Mouse (Mus musculus): ENCODE measurements at regions not wholly inside any gene's neighbourhood (a gene's known extent, or its start where the extent isn't known, plus 50 kb on each side); places are given as distances from the start of the nearest gene placed in this dataset.
A peak's percentile ranks its signal among the peaks of the same experiment; 100 is the strongest.

DNA sequence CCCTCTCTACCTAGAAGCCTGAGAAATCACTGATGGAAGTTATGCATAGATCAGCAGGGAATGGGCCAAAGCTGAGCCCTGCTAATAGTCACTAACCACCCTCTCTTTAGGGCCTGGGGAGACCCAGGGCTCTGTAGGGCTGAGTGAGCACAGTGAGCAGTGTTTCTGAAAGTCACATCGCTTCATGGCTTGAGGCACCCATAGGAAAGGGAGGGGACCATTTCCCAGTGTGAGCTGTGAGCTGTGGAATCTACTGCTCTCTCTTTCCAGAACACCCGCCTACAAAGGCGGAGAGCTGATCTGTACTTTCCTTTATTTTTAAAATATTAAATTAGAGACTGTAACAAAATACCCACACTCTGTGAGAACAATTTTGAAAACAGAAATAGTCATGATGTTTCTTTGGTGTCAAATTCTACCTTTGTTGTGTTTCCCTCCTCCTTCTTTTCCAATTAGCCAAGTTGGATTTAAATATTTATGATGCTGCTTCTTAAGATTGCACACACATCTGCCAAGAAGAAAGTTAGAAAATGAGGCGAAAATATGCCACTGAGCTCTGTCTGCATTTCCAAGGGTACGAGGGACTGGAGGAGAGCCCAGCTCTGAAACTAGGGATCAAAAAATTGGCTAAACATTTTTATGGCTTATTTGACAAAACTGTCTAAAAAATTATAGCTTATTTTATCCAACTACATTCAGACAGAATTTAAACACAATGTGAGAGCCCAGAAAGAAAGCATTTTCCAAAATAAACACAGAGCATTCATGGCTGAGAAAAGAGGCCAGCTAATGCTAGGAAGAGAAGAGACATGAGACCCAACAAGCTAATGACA is 111.7 kb upstream of the Tmtc1 start:
- Histone ChIP-seq H3K9ac (no peak overlapping the region), H3K4me2 (replicated peaks) (no peak overlapping the region), H3K4me1 (replicated peaks) (0 out of 2 replicates have a peak, but pooled peaks cover 5% of the 10 kb centered on the region), H3K27me3 (replicated peaks) (no peaks in the 10 kb centered on the region), H3K4me3 (replicated peaks) (no peak overlapping the region), H3K36me3 (no peaks in the 10 kb centered on the region), H3K9me3 (no peaks in the 10 kb centered on the region), H3K27ac (peak overlapping the region; percentile 76)
- WGBS, result 53% methylated on average over 5 of the region's 5 CpGs
- peak; percentile 43; the same call in 1 of the 2 replicates for ATAC-seq

DNA sequence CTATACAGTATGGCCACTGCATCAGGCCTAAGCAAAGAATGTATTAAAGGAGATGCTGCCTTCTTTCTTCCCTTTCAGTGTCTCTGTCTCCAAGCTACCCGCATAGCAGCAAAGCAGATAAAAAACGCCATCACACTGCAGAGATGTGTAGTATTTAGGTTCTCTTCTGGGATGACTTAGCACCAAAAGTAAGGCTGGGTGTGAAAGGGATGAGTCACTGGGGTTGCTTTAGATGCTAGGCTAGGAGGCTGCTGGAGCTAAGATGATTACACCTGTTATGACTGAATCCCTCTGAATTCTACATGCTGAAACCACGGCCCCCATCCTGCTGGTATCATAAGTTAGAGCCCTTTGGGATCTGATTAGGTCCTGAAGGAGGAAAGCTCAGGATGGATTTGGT is 110.3 kb upstream of the Tmtc1 start:
- Histone ChIP-seq H3K27me3 (replicated peaks) (no peaks in the 10 kb centered on the region), H3K4me2 (replicated peaks) (no peak overlapping the region), H3K36me3 (no peaks in the 10 kb centered on the region), H3K4me3 (replicated peaks) (no peak overlapping the region), H3K9ac (no peak overlapping the region), H3K27ac (no peak overlapping the region), H3K9me3 (no peaks in the 10 kb centered on the region), H3K4me1 (replicated peaks) (0 out of 2 replicates have a peak, but pooled peaks cover 5% of the 10 kb centered on the region)
- ATAC-seq, result no peak
- 92% methylated on average over 3 of the region's 3 CpGs for WGBS

DNA sequence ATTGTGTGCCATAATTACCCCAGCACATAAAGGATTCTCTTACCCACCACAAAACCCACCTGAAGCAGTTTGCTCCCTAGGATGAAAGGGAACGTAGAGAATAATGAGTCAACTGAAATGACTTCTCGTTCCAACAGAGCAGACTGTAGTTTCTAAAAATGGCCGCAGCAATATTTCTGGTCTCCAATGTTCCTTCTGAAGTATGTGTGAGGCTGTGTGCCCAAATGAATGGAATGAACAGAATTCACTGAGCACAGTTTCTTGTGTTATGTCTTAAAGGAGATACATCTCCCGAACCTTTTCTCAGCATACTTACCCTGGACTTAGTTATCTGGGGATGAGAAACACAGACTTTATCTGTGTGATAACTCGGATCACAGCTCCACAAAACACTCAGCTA is 109.4 kb upstream of the Tmtc1 start:
- Histone ChIP-seq H3K36me3 (no peaks in the 10 kb centered on the region), H3K9me3 (no peaks in the 10 kb centered on the region), H3K27ac (no peak overlapping the region), H3K9ac (no peak overlapping the region), H3K4me3 (replicated peaks) (no peak overlapping the region), H3K4me1 (replicated peaks) (0 out of 2 replicates have a peak, but pooled peaks cover 5% of the 10 kb centered on the region), H3K4me2 (replicated peaks) (no peak overlapping the region), H3K27me3 (replicated peaks) (no peaks in the 10 kb centered on the region)
- no peak for ATAC-seq
- WGBS, result 80% methylated on average over 5 of the region's 5 CpGs

DNA sequence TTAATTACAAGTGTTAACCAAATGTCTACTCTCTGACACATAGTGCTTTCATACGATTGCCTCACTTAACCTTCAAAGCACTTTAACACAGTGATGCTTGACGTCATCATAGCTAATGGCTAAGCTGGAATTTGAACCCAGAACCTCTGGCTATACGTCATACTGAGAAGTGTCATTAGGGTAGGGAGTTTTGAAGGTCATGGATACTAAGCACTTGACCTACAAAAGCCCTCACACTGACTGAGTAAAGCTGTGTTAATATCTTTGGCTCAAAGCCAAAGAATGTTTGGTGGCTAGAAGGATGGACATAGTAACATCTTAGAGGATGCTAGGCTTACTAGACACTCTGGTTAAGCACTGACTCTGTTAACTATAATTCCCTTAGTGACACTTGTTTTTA is 106.9 kb upstream of the Tmtc1 start:
- Histone ChIP-seq H3K9me3 (no peaks in the 10 kb centered on the region), H3K4me2 (replicated peaks) (no peak overlapping the region), H3K9ac (no peak overlapping the region), H3K27ac (no peak overlapping the region), H3K27me3 (replicated peaks) (no peaks in the 10 kb centered on the region), H3K4me1 (replicated peaks) (no peaks in the 10 kb centered on the region), H3K4me3 (replicated peaks) (no peak overlapping the region), H3K36me3 (no peaks in the 10 kb centered on the region)
- WGBS, result 56% methylated on average over 3 of the region's 3 CpGs
- no peak for ATAC-seq

DNA sequence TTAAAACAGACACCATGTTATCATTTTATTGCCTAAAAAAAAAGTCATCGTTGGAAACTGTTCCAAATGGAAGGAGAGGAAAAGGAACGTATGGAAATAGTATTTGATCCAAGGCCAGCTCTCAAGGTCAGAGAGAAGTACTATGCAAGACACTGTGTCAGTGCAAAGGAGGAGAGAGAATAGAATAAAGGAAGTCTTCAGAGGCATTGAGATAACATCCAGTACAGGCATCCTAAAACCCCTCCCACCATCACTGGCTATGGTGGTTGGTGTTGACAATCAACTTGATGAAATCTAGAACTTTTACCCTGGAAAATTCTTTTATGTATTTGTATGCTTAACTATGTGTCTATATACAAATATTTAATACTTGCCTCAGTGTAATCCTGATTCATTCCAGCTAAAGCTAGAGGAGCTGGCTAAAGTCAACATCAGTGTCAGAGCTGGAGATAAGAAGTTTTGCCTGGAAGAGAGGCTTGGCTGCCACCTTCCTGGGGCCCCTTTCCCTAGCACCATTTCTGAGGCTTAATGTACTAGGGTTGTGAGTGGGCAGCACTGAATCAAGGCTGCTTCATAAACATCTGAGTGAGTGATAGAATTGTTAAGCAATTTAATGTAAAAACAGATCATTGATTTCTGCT is 104.1 kb upstream of the Tmtc1 start:
- H3K27ac ChIP-seq, result no peak overlapping the region

DNA sequence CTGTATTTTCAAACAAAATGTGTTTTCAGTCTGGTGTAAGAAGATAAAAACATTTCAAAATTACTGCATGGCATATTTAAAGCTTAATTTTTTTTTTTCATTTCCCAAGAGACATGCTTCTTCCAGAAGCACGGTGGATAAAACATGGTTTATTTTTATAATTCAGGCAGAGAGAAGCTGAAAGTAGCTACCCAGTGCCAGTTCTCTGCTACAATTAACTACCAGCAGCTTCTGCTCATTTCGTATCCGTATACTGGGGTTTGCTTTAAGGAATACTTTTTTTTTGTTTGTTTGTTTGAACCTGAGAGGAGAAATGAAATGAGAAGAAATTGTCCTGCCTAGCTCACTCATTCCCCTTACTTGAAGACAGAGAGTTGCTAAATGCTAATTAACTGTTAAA is 98.9 kb upstream of the Tmtc1 start:
- 49% methylated on average over 3 of the region's 3 CpGs for WGBS
- no peaks in the 10 kb centered on the region for H3K9me3 ChIP-seq
- no peak overlapping the region for H3K27ac ChIP-seq

More for the DNA sequence above, 104.1 kb upstream of the Tmtc1 start:
- 24% methylated on average over 2 of the region's 2 CpGs for WGBS
- Histone ChIP-seq H3K9ac (no peak overlapping the region), H3K27me3 (replicated peaks) (no peaks in the 10 kb centered on the region), H3K4me1 (replicated peaks) (no peaks in the 10 kb centered on the region), H3K9me3 (no peaks in the 10 kb centered on the region), H3K36me3 (no peaks in the 10 kb centered on the region), H3K4me3 (replicated peaks) (no peak overlapping the region), H3K4me2 (replicated peaks) (no peak overlapping the region)
- no peak for ATAC-seq

DNA sequence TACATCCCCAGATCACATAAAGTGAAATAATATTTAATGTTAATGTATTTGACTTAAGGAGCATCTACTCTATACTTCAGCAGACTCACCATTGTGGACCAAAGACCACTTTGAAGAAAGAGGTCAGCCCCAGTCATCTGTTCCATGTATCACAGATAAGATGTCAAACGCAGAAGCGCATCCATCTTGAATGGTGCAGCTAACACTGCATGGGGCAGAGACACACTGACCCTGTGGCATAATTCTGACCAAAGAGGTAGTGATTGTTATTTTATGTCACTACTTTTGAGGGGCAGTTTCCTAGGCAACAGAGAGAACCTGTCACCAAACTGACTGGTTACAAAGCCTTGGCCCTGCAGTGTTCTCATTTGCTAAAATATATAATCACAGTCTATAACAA is 97.8 kb upstream of the Tmtc1 start:
- 94% methylated on average over 2 of the region's 2 CpGs for WGBS
- Histone ChIP-seq H3K4me2 (replicated peaks) (no peak overlapping the region), H3K9ac (no peak overlapping the region), H3K36me3 (no peaks in the 10 kb centered on the region), H3K4me1 (replicated peaks) (0 out of 2 replicates have a peak, but pooled peaks cover 3% of the 10 kb centered on the region), H3K4me3 (replicated peaks) (no peak overlapping the region), H3K27me3 (replicated peaks) (no peaks in the 10 kb centered on the region), H3K27ac (no peak overlapping the region), H3K9me3 (no peaks in the 10 kb centered on the region)
- ATAC-seq, result no peak

More for the DNA sequence above, 98.9 kb upstream of the Tmtc1 start:
- Histone ChIP-seq H3K36me3 (no peaks in the 10 kb centered on the region), H3K4me2 (replicated peaks) (no peak overlapping the region), H3K4me3 (replicated peaks) (no peak overlapping the region), H3K27me3 (replicated peaks) (no peaks in the 10 kb centered on the region), H3K4me1 (replicated peaks) (0 out of 2 replicates have a peak, but pooled peaks cover 3% of the 10 kb centered on the region), H3K9ac (no peak overlapping the region)
- ATAC-seq, result no peak

DNA sequence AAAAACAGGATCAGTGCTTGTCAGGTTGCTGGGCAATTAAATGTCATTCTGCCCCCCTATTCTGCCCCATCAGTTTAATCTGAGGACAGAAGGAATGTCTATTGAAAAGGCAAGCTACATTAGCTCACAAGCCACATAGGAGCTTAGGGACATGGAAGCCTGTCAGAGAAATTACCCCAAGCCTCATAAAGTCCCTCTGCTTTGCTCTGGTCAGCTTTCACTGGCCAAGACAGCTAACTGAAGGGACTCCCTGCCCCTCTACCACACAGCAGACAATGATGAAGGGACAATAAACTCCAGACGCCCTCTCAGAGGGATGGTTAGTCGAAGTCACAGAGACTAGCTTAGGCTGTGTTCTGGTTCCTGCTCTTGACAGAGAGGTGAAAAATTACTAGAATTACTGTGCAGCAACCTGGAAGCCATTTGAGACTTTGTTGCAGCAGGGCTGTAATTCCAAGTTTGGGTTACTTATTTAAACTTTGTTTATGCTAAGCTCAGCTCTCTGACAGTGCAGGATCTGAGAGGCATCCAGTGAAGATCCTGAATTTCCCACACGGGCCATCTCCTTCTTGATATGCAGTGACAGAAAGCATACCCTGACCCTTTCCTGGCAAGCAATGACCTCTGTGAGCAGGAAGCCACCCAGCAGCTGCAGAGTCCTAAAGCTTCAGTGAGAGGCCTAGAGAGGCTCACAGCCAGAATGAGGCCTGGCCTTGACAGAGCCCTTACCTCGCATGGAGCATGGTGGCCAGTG is 95.2 kb upstream of the Tmtc1 start:
- no peak for ATAC-seq
- Histone ChIP-seq H3K9ac (no peak overlapping the region), H3K4me2 (replicated peaks) (no peak overlapping the region), H3K9me3 (no peaks in the 10 kb centered on the region), H3K4me1 (replicated peaks) (0 out of 2 replicates have a peak, but pooled peaks cover 3% of the 10 kb centered on the region), H3K36me3 (no peaks in the 10 kb centered on the region), H3K27ac (0 out of 2 replicates have a peak overlapping the region, but pooled peaks have one; percentile 36), H3K27me3 (replicated peaks) (no peaks in the 10 kb centered on the region), H3K4me3 (replicated peaks) (no peak overlapping the region)
- WGBS, result 34% methylated on average over 4 of the region's 4 CpGs

DNA sequence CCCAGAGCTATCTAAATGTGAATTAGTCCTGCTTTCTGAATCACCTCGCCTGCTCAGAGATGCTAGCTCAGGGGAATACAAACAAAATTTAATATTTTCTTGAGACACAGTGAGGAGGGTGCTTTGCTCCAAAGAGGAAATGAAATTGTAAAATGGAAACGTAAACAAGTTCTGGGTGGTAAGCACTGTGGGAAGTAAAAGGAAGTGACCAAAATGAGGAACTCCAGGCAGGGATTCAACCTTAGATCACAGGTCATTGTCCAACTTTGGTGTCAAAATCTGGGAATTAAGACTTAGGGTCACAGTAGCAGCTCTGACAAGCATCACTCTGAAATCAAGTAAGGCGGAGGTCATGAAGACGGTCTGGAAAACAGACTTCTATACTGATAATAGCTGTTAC is 90.2 kb upstream of the Tmtc1 start:
- no peaks in the 10 kb centered on the region for H3K9me3 ChIP-seq
- no peak overlapping the region for H3K9ac ChIP-seq
- H3K4me1 ChIP-seq (replicated peaks), result no peaks in the 10 kb centered on the region
- WGBS, result 54% methylated on average over 4 of the region's 4 CpGs
- H3K4me3 ChIP-seq (replicated peaks), result no peak overlapping the region
- no peak overlapping the region for H3K27ac ChIP-seq
- no peaks in the 10 kb centered on the region for H3K36me3 ChIP-seq
- no peak for ATAC-seq
- no peaks in the 10 kb centered on the region for H3K27me3 ChIP-seq (replicated peaks)
- no peak overlapping the region for H3K4me2 ChIP-seq (replicated peaks)

DNA sequence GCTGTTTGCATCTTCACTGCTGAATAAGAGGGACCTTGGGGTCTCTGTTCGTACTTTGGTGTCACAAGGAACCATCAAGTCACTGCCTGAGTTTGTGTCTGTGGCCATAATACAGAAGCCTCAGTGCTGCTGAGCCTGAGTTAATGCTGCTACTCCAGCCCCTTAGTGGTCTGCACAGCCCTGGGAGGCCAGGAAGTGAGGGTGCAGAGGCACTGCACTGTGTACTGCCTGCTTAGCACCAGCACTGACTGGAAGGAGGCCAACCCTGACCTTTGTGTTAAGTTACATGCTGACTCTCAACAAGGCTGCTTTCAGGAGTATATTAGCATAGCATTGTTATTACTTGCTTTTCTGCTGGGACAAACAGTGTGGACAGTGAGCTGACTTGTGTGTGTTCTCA is 86.9 kb upstream of the Tmtc1 start:
- Histone ChIP-seq H3K36me3 (no peaks in the 10 kb centered on the region), H3K4me2 (replicated peaks) (no peak overlapping the region), H3K4me1 (replicated peaks) (no peaks in the 10 kb centered on the region), H3K4me3 (replicated peaks) (no peak overlapping the region), H3K9me3 (no peaks in the 10 kb centered on the region), H3K27ac (no peak overlapping the region), H3K27me3 (replicated peaks) (no peaks in the 10 kb centered on the region), H3K9ac (no peak overlapping the region)
- no peak for ATAC-seq
- WGBS, result 86% methylated on average over 1 of the region's 1 CpGs

DNA sequence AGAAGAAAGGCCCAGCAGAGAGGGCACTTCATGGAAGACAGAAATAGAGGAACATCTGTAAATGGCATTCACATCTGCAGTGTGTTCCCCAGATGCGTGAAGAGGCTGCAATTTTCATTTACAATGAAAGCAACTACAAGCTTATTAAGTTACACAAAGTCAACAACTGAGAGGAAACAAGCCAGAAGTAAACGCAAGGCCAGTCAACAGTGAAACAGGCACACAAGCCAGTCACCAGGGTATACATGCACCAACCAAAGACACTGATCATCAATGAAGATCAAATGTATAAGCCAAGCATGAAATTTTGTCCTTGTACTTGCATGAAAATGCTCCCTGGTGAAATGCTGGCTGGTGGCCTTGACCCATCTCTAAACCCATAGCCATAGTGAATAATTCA is 84.4 kb upstream of the Tmtc1 start:
- H3K4me1 ChIP-seq (replicated peaks), result no peaks in the 10 kb centered on the region
- no peak overlapping the region for H3K4me3 ChIP-seq (replicated peaks)
- no peak overlapping the region for H3K27ac ChIP-seq
- H3K9ac ChIP-seq, result no peak overlapping the region
- no peaks in the 10 kb centered on the region for H3K36me3 ChIP-seq
- H3K27me3 ChIP-seq (replicated peaks), result no peaks in the 10 kb centered on the region
- no peaks in the 10 kb centered on the region for H3K9me3 ChIP-seq
- no peak for ATAC-seq
- WGBS, result 86% methylated on average over 2 of the region's 2 CpGs
- H3K4me2 ChIP-seq (replicated peaks), result no peak overlapping the region

DNA sequence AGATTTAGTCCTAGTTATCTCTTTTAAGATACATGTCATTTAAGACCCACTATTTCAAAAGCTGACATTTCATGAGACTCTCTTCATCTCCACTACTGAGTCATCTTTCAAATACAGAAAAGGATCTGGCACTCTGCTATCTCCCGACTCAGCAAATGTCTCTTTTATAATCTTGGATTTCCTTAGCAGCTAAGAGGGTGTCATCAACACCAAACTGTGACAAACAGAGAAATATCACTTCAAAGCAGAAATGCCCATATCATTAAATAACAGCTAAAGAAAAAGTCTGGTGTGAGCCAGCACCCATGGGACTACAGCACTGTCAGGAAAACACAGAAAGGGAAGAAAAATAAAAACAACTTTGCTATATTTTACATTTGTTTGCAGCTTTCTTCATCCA is 78.7 kb upstream of the Tmtc1 start:
- Histone ChIP-seq H3K4me1 (replicated peaks) (no peaks in the 10 kb centered on the region), H3K9me3 (no peaks in the 10 kb centered on the region), H3K4me3 (replicated peaks) (no peak overlapping the region), H3K27ac (no peak overlapping the region), H3K9ac (no peak overlapping the region), H3K27me3 (replicated peaks) (no peaks in the 10 kb centered on the region), H3K4me2 (replicated peaks) (no peak overlapping the region), H3K36me3 (no peaks in the 10 kb centered on the region)
- no peak for ATAC-seq
- WGBS, result 41% methylated on average over 1 of the region's 1 CpGs
